Mouse (Mus musculus) MEL (cell line): ENCODE measurements around the gene Kazn. TPM values are rescaled to one million over a fixed set of nuclear protein-coding genes. Genes with fewer than 3 reads are reported as not detected.

Source experiments
- DNase-seq: peaks from one replicate; pipeline ENCODE4 v3.0.0; 2011; ENCODE audit warnings: low read depth, low spot score
- H3K27ac ChIP-seq: 2 replicates; pipeline ENCODE4 v1.5.1; 2012; ENCODE audit warnings: low read depth, mild to moderate bottlenecking, control low read depth, low read length, moderate library complexity; ENCODE audit not compliant: control insufficient read depth
- H3K27me3 ChIP-seq, 2 experiments: fragments of 150-350 bp in 1 of 2; sonication (generic) in 1 of 2; 2 replicates each; pipeline ENCODE4 v1.6.1; 2012; ENCODE audit warnings: low read length in 2 of 2, mild to moderate bottlenecking in 2 of 2, improper control_type of control experiment in 1 of 2, moderate library complexity in 1 of 2; ENCODE audit not compliant: insufficient read depth in 2 of 2, control insufficient read depth in 1 of 2
- H3K36me3 ChIP-seq, 2 experiments: 2 replicates each; pipeline ENCODE4 v1.6.1; 2012 to 2014; ENCODE audit warnings: low read length in 2 of 2, improper control_type of control experiment in 1 of 2, inconsistent platforms in 1 of 2, mild to moderate bottlenecking in 1 of 2; ENCODE audit not compliant: insufficient read depth in 2 of 2, control insufficient read depth in 1 of 2
- H3K4me1 ChIP-seq, 2 experiments: fragments of 150-350 bp in 1 of 2; sonication (generic) in 1 of 2; 2 replicates each; pipeline ENCODE4 v1.6.1; 2012; ENCODE audit warnings: low read length in 2 of 2, improper control_type of control experiment in 1 of 2, mild to moderate bottlenecking in 1 of 2; ENCODE audit not compliant: insufficient read depth in 2 of 2, control insufficient read depth in 1 of 2
- H3K4me3 ChIP-seq, 2 experiments: fragments of 150-350 bp in 1 of 2; sonication (generic) in 1 of 2; 2 replicates each; pipeline ENCODE4 v1.5.1; 2012; ENCODE audit warnings: low read depth in 2 of 2, low read length in 2 of 2, mild to moderate bottlenecking in 2 of 2, moderate library complexity in 2 of 2, control low read depth in 1 of 2, improper control_type of control experiment in 1 of 2; ENCODE audit not compliant: control insufficient read depth in 1 of 2, insufficient read depth in 1 of 2
- H3K79me2 ChIP-seq: 2 replicates; pipeline ENCODE4 v1.6.1; 2012; ENCODE audit warnings: mild to moderate bottlenecking, low read length, moderate library complexity; ENCODE audit not compliant: control insufficient read depth, poor library complexity, insufficient read depth
- H3K9ac ChIP-seq: 2 replicates; pipeline ENCODE4 v1.6.1; 2012; ENCODE audit warnings: low read depth, mild to moderate bottlenecking, control low read depth, low read length, moderate library complexity; ENCODE audit not compliant: control insufficient read depth, poor library complexity, severe bottlenecking
- H3K9me3 ChIP-seq: fragments of 150-350 bp; sonication (generic); replicated peaks from 2 replicates; pipeline ENCODE4 v1.6.1; 2012; ENCODE audit warnings: mild to moderate bottlenecking, low read length, improper control_type of control experiment, moderate library complexity; ENCODE audit not compliant: insufficient read depth
- CHD1 ChIP-seq: IDR thresholded peaks from 2 replicates; pipeline ENCODE4 v1.6.1; 2012; ENCODE audit warnings: low read depth, mild to moderate bottlenecking, inconsistent platforms, low read length, improper control_type of control experiment
- CHD2 ChIP-seq: IDR thresholded peaks from 2 replicates; pipeline ENCODE4 v1.6.1; 2011; ENCODE audit warnings: low read length, improper control_type of control experiment
- CTCF ChIP-seq, 3 experiments: IDR thresholded peaks in 2 of 3; conservative IDR thresholded peaks in 1 of 3; 2 replicates each; pipeline ENCODE4 v1.5.1; 2011 to 2012; ENCODE audit warnings: low read length in 3 of 3, low read depth in 2 of 3, mild to moderate bottlenecking in 2 of 3, improper control_type of control experiment in 1 of 3, inconsistent platforms in 1 of 3, mixed read lengths in 1 of 3, moderate library complexity in 1 of 3; ENCODE audit not compliant: control insufficient read depth in 1 of 3, insufficient read depth in 1 of 3, poor library complexity in 1 of 3, severe bottlenecking in 1 of 3
- E2F4 ChIP-seq: IDR thresholded peaks from 2 replicates; pipeline ENCODE4 v1.6.1; 2011; ENCODE audit warnings: low read depth, low read length, improper control_type of control experiment, borderline replicate concordance
- ETS1 ChIP-seq: IDR thresholded peaks from 2 replicates; pipeline ENCODE4 v1.6.1; 2012; ENCODE audit warnings: low read depth, mild to moderate bottlenecking, inconsistent platforms, low read length, improper control_type of control experiment, moderate library complexity
- JUND ChIP-seq: IDR thresholded peaks from 2 replicates; pipeline ENCODE4 v1.6.1; 2011; ENCODE audit warnings: low read depth, mild to moderate bottlenecking, improper control_type of control experiment, low read length
- MAFK ChIP-seq: IDR thresholded peaks from 2 replicates; pipeline ENCODE4 v1.6.1; 2011; ENCODE audit warnings: low read depth, mild to moderate bottlenecking, low read length, improper control_type of control experiment, borderline replicate concordance
- MAX ChIP-seq: IDR thresholded peaks from 2 replicates; pipeline ENCODE4 v1.6.1; 2011; ENCODE audit warnings: low read length, improper control_type of control experiment
- MAZ ChIP-seq: IDR thresholded peaks from 2 replicates; pipeline ENCODE4 v1.6.1; 2012; ENCODE audit warnings: low read depth, mild to moderate bottlenecking, inconsistent platforms, low read length, improper control_type of control experiment
- MYC ChIP-seq: IDR thresholded peaks from 2 replicates; pipeline ENCODE4 v1.6.1; 2011; ENCODE audit warnings: low read depth, mild to moderate bottlenecking, low read length, improper control_type of control experiment, moderate library complexity
- NRF1 ChIP-seq: IDR thresholded peaks from 2 replicates; pipeline ENCODE4 v1.6.1; 2014; ENCODE audit warnings: low read depth, mild to moderate bottlenecking, inconsistent platforms, low read length, improper control_type of control experiment, moderate library complexity; ENCODE audit not compliant: poor library complexity, insufficient read depth, severe bottlenecking
- POLR2A ChIP-seq, 2 experiments: IDR thresholded peaks; 2 replicates each; pipeline ENCODE4 v1.6.1; 2011 to 2012; ENCODE audit warnings: low read length in 2 of 2, mild to moderate bottlenecking in 2 of 2, control low read depth in 1 of 2, improper control_type of control experiment in 1 of 2, low read depth in 1 of 2, moderate library complexity in 1 of 2; ENCODE audit not compliant: control insufficient read depth in 1 of 2, insufficient read depth in 1 of 2, poor library complexity in 1 of 2
- RAD21 ChIP-seq: IDR thresholded peaks from 2 replicates; pipeline ENCODE4 v1.6.1; 2011; ENCODE audit warnings: mild to moderate bottlenecking, low read depth, low read length, improper control_type of control experiment
- RCOR1 ChIP-seq: IDR thresholded peaks from 2 replicates; pipeline ENCODE4 v1.6.1; 2012; ENCODE audit warnings: low read depth, mild to moderate bottlenecking, inconsistent platforms, low read length, improper control_type of control experiment
- SIN3A ChIP-seq: IDR thresholded peaks from 2 replicates; pipeline ENCODE4 v1.6.1; 2012; ENCODE audit warnings: low read length, improper control_type of control experiment, inconsistent platforms
- TCF12 ChIP-seq: IDR thresholded peaks from 2 replicates; pipeline ENCODE4 v1.6.1; 2014; ENCODE audit warnings: low read depth, mild to moderate bottlenecking, inconsistent platforms, low read length, improper control_type of control experiment, moderate library complexity
- UBTF ChIP-seq: IDR thresholded peaks from 2 replicates; pipeline ENCODE4 v1.6.1; 2012; ENCODE audit warnings: low read depth, mild to moderate bottlenecking, inconsistent platforms, low read length, improper control_type of control experiment, moderate library complexity, borderline replicate concordance; ENCODE audit not compliant: insufficient read depth
- USF1 ChIP-seq: IDR thresholded peaks from 2 replicates; pipeline ENCODE4 v1.6.1; 2014; ENCODE audit warnings: low read depth, mild to moderate bottlenecking, inconsistent platforms, low read length, improper control_type of control experiment, moderate library complexity
- USF2 ChIP-seq, 2 experiments: IDR thresholded peaks; 2 replicates each; pipeline ENCODE4 v1.6.1; 2011 to 2012; ENCODE audit warnings: improper control_type of control experiment in 2 of 2, low read length in 2 of 2, borderline replicate concordance in 1 of 2, inconsistent platforms in 1 of 2, low read depth in 1 of 2, mild to moderate bottlenecking in 1 of 2; ENCODE audit not compliant: insufficient read depth in 1 of 2
- ZC3H11A ChIP-seq: IDR thresholded peaks from 2 replicates; pipeline ENCODE4 v1.6.1; 2012; ENCODE audit warnings: low read depth, mild to moderate bottlenecking, inconsistent platforms, low read length, improper control_type of control experiment
- ZKSCAN1 ChIP-seq: IDR thresholded peaks from 2 replicates; pipeline ENCODE4 v1.6.1; 2012; ENCODE audit warnings: low read depth, mild to moderate bottlenecking, inconsistent platforms, low read length, improper control_type of control experiment, moderate library complexity
- ZNF384 ChIP-seq: IDR thresholded peaks from 2 replicates; pipeline ENCODE4 v1.6.1; 2012; ENCODE audit warnings: low read depth, mild to moderate bottlenecking, inconsistent platforms, low read length, improper control_type of control experiment
- polyA plus RNA-seq, 2 experiments: library from polyadenylated mRNA; stranded (reverse) in 1 of 2; unstranded in 1 of 2; fragments of >175 nt in 1 of 2; fragments of >200 nt in 1 of 2; gene quantifications; 2 replicates each; pipeline versions ENCODE4 v1.2.1 to v1.2.4; 2012; ENCODE audit warnings: low replicate concordance in 2 of 2, low read depth in 1 of 2; ENCODE audit not compliant: insufficient read length in 2 of 2, insufficient read depth in 1 of 2, missing spikeins in 1 of 2
- total RNA-seq: library from RNA; depleted of rRNA; stranded (reverse); fragments of 300-350 nt; gene quantifications from 2 replicates; pipeline ENCODE4 v1.2.3, GENCODE M21; 2012

Gene Kazn
- total and polyA plus RNA-seq, 3 experiments = not detected

DNA sequence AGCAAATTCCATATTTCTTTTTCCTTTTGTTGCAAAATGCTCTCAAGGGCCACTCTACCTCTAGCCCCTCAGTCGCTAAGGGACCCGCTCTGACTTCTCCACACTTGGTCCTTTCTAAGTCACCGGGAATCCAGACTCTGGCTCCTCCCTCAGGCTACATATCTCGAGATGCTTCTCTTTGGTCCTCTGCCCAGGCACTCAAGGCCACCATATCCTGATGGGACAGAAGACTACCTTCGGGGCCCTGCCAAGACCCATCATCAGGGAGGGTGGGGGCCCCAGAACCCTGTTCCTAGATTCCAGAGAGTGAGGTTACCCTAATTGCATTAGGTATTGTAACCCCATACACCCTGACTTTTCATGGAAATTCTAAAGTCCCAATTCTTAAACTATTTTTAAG lies 73.8 kb downstream of the Kazn start:
- TF ChIP-seq JUND (no peak), RCOR1 (no peak), ZKSCAN1 (no peak), TCF12 (no peak), SIN3A (no peak), MAZ (no peak), RAD21 (no peak), UBTF (no peak), ZC3H11A (no peak), MAFK (no peak), ETS1 (no peak), MAX (no peak), CTCF (IDR thresholded peaks at IDR 0.05 in 2 of 3, conservative IDR thresholded peaks at IDR 0.05 in 1 of 3; ENCODE audit: control insufficient read depth in 1 of 3, insufficient read depth in 1 of 3, low read depth in 2 of 3, low read length in 3 of 3, poor library complexity in 1 of 3, severe bottlenecking in 1 of 3) (no peak), USF2 (IDR thresholded peaks at IDR 0.05; ENCODE audit: borderline replicate concordance in 1 of 2, insufficient read depth in 1 of 2, low read depth in 1 of 2, low read length in 2 of 2) (no peak), CHD1 (no peak)
- H3K36me3 ChIP-seq = no peaks in the 10 kb centered on the region
- H3K9me3 ChIP-seq = no peaks in the 10 kb centered on the region
- no peak for DNase-seq
- H3K79me2 ChIP-seq = no peaks in the 10 kb centered on the region
- H3K9ac ChIP-seq = no peak overlapping the region
- H3K27ac ChIP-seq = no peak overlapping the region
- no peaks in the 10 kb centered on the region for H3K27me3 ChIP-seq
- H3K4me1 ChIP-seq = no peaks in the 10 kb centered on the region
- no peak overlapping the region for H3K4me3 ChIP-seq

DNA sequence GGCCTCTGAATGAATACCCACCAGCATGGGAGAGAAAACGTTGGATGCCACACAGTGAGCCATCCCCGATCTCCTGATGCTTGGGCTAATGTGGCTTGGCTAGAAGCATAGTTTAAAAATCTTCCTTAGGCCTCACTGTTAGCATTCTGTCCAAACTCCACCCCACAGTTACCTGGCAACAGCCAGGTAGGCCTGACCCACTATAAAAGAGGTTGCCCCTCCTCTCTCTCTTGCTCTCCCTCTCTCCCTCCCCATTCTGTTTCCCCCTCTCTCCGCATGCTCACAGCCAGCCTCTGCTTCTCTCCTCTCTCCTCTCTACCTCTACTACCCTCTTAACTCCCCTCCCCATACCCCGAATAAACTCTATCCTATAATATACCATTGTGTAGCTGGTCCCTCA lies 74.8 kb downstream of the Kazn start:
- Histone ChIP-seq H3K79me2 (no peaks in the 10 kb centered on the region), H3K27ac (no peak overlapping the region), H3K4me3 (no peak overlapping the region), H3K9ac (no peak overlapping the region), H3K27me3 (no peaks in the 10 kb centered on the region), H3K36me3 (no peaks in the 10 kb centered on the region), H3K9me3 (no peaks in the 10 kb centered on the region), H3K4me1 (no peaks in the 10 kb centered on the region)
- no peak for DNase-seq
- no peak for TF ChIP-seq CHD1
- no peak for TF ChIP-seq MAX
- no peak for TF ChIP-seq E2F4

- TF ChIP-seq MAX = no peak
- TF ChIP-seq SIN3A = no peak
- TF ChIP-seq NRF1 = no peak
- TF ChIP-seq POLR2A (IDR thresholded peaks at IDR 0.05; ENCODE audit: control insufficient read depth in 1 of 2, insufficient read depth in 1 of 2, low read depth in 1 of 2, low read length in 2 of 2, poor library complexity in 1 of 2) = no peak
- no peak for TF ChIP-seq USF1
- TF ChIP-seq MYC = no peak
- no peak for TF ChIP-seq CHD2
- TF ChIP-seq ZNF384 = no peak
- no peaks in the 10 kb centered on the region for H3K79me2 ChIP-seq
- no peak overlapping the region for H3K27ac ChIP-seq
- no peaks in the 10 kb centered on the region for H3K27me3 ChIP-seq
- no peaks in the 10 kb centered on the region for H3K9me3 ChIP-seq
- no peak for DNase-seq
- no peaks in the 10 kb centered on the region for H3K4me1 ChIP-seq
- H3K9ac ChIP-seq = no peak overlapping the region
- H3K4me3 ChIP-seq = no peak overlapping the region
- H3K36me3 ChIP-seq = no peaks in the 10 kb centered on the region
Measured at GRCm38 (mm10) chr4:142163862-142164261, 75.3 kb downstream of the Kazn start.
